Mouse (Mus musculus) kidney, embryonic 15.5 days (tissue): Measurements from ENCODE around the gene Cyp2d26. TPM values are rescaled to one million over a fixed set of nuclear protein-coding genes. Genes with fewer than 3 reads are reported as not detected.

Source experiments
- ATAC-seq: fragments of 200-750 bp; cut with Nextera tagmentation; replicated peaks from 2 replicates; pipeline ENCODE4 v1.8.0; 2017; ENCODE audit warnings: moderate TSS enrichment; ENCODE audit not compliant: low FRiP score
- H3K27ac ChIP-seq: fragments of 300-500 bp; sonication (generic); 2 replicates; pipeline ENCODE4 v1.5.1; 2015; ENCODE audit warnings: mild to moderate bottlenecking, inconsistent platforms
- H3K27me3 ChIP-seq: fragments of 300-500 bp; sonication (generic); 2 replicates; pipeline ENCODE4 v1.6.1; 2015; ENCODE audit warnings: inconsistent platforms
- H3K36me3 ChIP-seq: fragments of 300-500 bp; sonication (generic); 2 replicates; pipeline ENCODE4 v1.6.1; 2015; ENCODE audit warnings: inconsistent platforms
- H3K4me1 ChIP-seq: fragments of 300-500 bp; sonication (generic); 2 replicates; pipeline ENCODE4 v1.6.1; 2015; ENCODE audit warnings: inconsistent platforms
- H3K4me2 ChIP-seq: fragments of 300-500 bp; sonication (generic); 2 replicates; pipeline ENCODE4 v1.6.1; 2015; ENCODE audit warnings: moderate library complexity, mild to moderate bottlenecking, inconsistent platforms
- H3K4me3 ChIP-seq: fragments of 300-500 bp; sonication (generic); replicated peaks from 2 replicates; pipeline ENCODE4 v1.5.1; 2015; ENCODE audit warnings: mild to moderate bottlenecking, inconsistent platforms
- H3K9ac ChIP-seq: fragments of 300-500 bp; sonication (generic); 2 replicates; pipeline ENCODE4 v1.6.1; 2015; ENCODE audit warnings: mild to moderate bottlenecking, inconsistent platforms
- H3K9me3 ChIP-seq: fragments of 300-500 bp; sonication (generic); replicated peaks from 2 replicates; pipeline ENCODE4 v1.6.1; 2016; ENCODE audit warnings: inconsistent platforms
- WGBS: fragments of 180-500 bp; shearing (Covaris S2); methylation state at CpG from one replicate; pipeline ENCODE4 v1.1.7; 2015; ENCODE audit warnings: mixed read lengths; 5-methylcytosine and 5-hydroxymethylcytosine counted together
- microRNA-seq: library from miRNA; unstranded; fragments of <30 nt; microRNA quantifications from one replicate; pipeline ENCODE4, GENCODE M21; 2016
- polyA plus RNA-seq: library from polyadenylated mRNA; unstranded; fragments of >200 nt; fragmentation: Nextera tagmentation; extraction: Ambion mirVana; gene quantifications from 2 replicates; pipeline ENCODE4 v1.2.1, GENCODE M21; 2015

The Cyp2d26 gene
- polyA plus RNA-seq, 1 experiment from 2014 or later, result 23.1 TPM

DNA sequence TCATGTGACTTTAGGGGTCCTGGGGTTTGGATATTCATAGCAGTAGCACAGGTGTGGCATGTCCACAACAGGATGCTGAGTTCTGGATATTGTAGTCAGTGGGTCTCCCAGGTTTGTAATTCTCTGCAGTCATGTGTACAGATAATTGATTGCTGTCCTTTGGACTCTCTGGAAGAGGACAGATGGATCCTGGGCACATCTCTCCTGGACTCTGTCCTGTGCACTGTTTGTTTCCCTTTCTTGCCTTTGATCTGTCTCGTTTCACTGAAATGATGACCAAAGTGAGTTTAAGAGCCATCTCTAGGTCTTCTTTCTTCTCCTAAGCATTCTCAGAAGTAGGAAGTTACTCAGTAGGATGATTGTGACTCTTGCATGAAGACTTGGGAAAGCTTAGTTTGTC, 46.6 kb downstream of the Cyp2d26 start:
- Histone ChIP-seq H3K27ac (no peak overlapping the region), H3K4me2 (no peak overlapping the region), H3K4me1 (no peaks in the 10 kb centered on the region), H3K36me3 (no peaks in the 10 kb centered on the region), H3K27me3 (no peaks in the 10 kb centered on the region), H3K4me3 (no peak overlapping the region), H3K9ac (no peak overlapping the region), H3K9me3 (no peaks in the 10 kb centered on the region)
- ATAC-seq, result no peak
- WGBS, result 61% methylated on average over 1 of the region's 1 CpGs

Small RNA genes within 50 kb of the gene (microRNA-seq; reads per million reads assigned to microRNA genes)
- gene Gm27618, result not detected

Other genes with a start within 250 kb of the Cyp2d26 start
- gene Cyp2d12, start 239.2 kb downstream of the Cyp2d26 start, polyA plus RNA-seq, result not detected in 2 replicates
- not detected in 2 replicates for gene Cyp2d34, start 173.3 kb downstream of the Cyp2d26 start, polyA plus RNA-seq
- not detected in 2 replicates for gene Cyp2d40, start 30.1 kb downstream of the Cyp2d26 start, polyA plus RNA-seq
- 8.4 and 9.3 TPM in 2 replicates for gene Tcf20, start 193.6 kb upstream of the Cyp2d26 start, polyA plus RNA-seq
- gene Nfam1, start 239.0 kb upstream of the Cyp2d26 start, polyA plus RNA-seq, result 2.9 and 3.0 TPM in 2 replicates